Mouse (Mus musculus): ENCODE measurements around the gene Nme9.

DNA sequence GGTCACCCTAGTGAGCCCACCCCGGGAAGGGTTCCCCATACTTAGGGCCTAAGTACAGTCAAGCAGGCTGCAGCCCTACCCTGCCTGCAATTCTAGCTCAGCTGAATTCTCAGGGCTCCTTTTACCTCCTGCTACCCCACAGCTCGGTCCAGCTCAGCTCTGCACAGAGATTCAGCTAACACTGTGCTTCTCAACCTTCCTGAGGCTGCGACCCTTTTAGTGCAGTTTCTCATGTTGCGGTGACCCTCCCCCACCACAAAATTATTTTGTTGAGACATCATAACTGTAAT lies 26.8 kb upstream of the Nme9 start:
- no peak for TF ChIP-seq GATA1 (IDR thresholded peaks at IDR 0.05; ENCODE audit: low read length)
- TF ChIP-seq TAL1 (IDR thresholded peaks at IDR 0.05; ENCODE audit: low read length): no peak

Data from erythroblast, embryonic 14.5 days (primary cell).